Mouse (Mus musculus) adrenal gland, adult (tissue): ENCODE results near the gene Ntf5.

Experiments used
- DNase-seq, 2 experiments: peaks; one replicate each; pipeline ENCODE4 v3.0.0; 2022 to 2023; ENCODE audit warnings: low spot score in 1 of 2; ENCODE audit not compliant: inconsistent age in 2 of 2

The Ntf5 gene

GRCm38 (mm10) chr7:45434203-45435015, 20.9 kb downstream of the Ntf5 start, which contains the start of gene Gys1:
Gys1 (plus strand) TSS chr7:45434844.
- peak; percentile 100 for DNase-seq

- DNase-seq, result no peak
These were observed 21.5 kb downstream of the Ntf5 start for GRCm38 (mm10) chr7:45435038-45435437.

GRCm38 (mm10) chr7:45436444-45436843, 22.9 kb downstream of the Ntf5 start:
- no peak for DNase-seq

GRCm38 (mm10) chr7:45437046-45437445, 23.6 kb downstream of the Ntf5 start:
- DNase-seq, result no peak

GRCm38 (mm10) chr7:45437521-45438276, 24.2 kb downstream of the Ntf5 start, which contains the start of gene Ruvbl2:
Ruvbl2 (minus strand) TSS chr7:45438096.
- DNase-seq, result no peak

- DNase-seq, result peak; percentile 52 to 74
These were observed 30.3 kb downstream of the Ntf5 start for GRCm38 (mm10) chr7:45443526-45444420.

- no peak for DNase-seq
These were observed 33.1 kb downstream of the Ntf5 start for GRCm38 (mm10) chr7:45446589-45446988.

GRCm38 (mm10) chr7:45447325-45447990, 34.0 kb downstream of the Ntf5 start:
- peak; percentile 35 to 76 for DNase-seq

- DNase-seq, result no peak
These were observed 36.5 kb downstream of the Ntf5 start for GRCm38 (mm10) chr7:45449974-45450373.

- peak; percentile 81 to 94 for DNase-seq
These were observed 38.0 kb downstream of the Ntf5 start for GRCm38 (mm10) chr7:45451344-45451982.

GRCm38 (mm10) chr7:45454971-45455370, 41.5 kb downstream of the Ntf5 start:
- DNase-seq, result no peak

GRCm38 (mm10) chr7:45455932-45456696, 42.6 kb downstream of the Ntf5 start:
- peak in 1 of 2 experiments; percentile 44 for DNase-seq

- DNase-seq, result peak; percentile 42 to 69
These were observed 43.3 kb downstream of the Ntf5 start for GRCm38 (mm10) chr7:45456721-45457203.

GRCm38 (mm10) chr7:45457204-45458060, 43.9 kb downstream of the Ntf5 start:
- peak in 1 of 2 experiments; percentile 74 for DNase-seq

- DNase-seq, result peak; percentile 77 to 90
These were observed 45.5 kb downstream of the Ntf5 start for GRCm38 (mm10) chr7:45458748-45459563.

- peak; percentile 98 to 99 for DNase-seq
These were observed 46.2 kb downstream of the Ntf5 start, which contains the start of gene Ftl1 for GRCm38 (mm10) chr7:45459564-45460140. Ftl1 (minus strand) TSS chr7:45459884.

- no peak for DNase-seq
These were observed 46.9 kb downstream of the Ntf5 start for GRCm38 (mm10) chr7:45460377-45460776.
